Mouse (Mus musculus): ENCODE data around the gene Ndufb4. TPM values are rescaled to one million over a fixed set of nuclear protein-coding genes. Genes with fewer than 3 reads are reported as not detected.
"Not testable (repeated sequence)": the region's sequence is repeated elsewhere in the genome, so short reads cannot be mapped to it uniquely, and the experiment has no call there.

Gene Ndufb4
- 77.5 and 83.9 TPM in 2 replicates for polyA plus RNA-seq (2012; rRNA removed)

DNA sequence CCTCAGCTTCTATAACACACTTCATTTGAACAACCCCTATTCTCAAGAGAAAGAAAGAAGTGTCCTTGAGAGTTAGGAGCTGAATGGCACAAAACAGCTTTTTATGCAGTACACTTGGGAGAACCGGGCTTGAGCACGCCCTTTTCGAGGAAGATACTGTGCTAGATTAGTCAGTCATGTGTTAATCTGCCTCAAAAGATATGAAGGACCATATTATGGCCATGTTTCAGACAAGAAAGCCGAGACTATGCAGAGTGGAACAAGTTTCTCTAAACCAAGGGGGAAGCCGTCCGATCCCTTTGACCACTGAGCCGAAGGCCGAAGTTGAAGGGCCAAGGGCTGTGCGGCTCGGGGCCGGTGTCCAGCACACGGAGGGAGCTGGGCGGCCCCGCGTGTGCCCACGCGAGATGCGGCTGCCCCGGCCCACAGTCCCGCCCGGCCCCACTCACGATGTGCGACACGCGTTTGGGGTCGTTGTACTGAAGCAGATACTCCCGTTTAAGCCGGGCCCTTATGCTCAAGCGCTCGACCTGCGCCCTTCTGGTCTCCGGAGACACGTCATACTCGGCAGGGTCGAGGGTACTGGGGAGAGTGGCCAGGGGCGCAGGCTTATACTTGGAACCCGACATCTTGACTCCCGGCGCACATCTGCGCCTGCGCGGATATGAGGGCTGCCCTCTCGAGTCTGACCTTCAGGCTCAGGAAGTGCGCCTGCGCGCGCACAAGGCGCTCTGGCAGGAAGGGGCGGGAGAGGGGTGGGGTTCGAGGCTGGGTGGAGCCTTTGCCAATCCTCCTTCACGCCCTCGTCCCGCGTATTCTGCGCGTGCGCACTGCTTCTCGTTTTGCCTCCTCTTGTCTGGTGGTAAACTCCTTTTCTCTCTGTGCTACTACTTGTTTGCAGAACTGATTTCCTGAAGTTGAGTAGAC, at the start of gene Ndufb4:
TSS of gene Ndufb4 (minus strand) at position 723 of the 927 bp plus-strand sequence.
- peak; percentile 94 to 97 for DNase-seq (ENCODE audit: extremely low spot score in 1 of 2, low spot score in 1 of 2)

DNA sequence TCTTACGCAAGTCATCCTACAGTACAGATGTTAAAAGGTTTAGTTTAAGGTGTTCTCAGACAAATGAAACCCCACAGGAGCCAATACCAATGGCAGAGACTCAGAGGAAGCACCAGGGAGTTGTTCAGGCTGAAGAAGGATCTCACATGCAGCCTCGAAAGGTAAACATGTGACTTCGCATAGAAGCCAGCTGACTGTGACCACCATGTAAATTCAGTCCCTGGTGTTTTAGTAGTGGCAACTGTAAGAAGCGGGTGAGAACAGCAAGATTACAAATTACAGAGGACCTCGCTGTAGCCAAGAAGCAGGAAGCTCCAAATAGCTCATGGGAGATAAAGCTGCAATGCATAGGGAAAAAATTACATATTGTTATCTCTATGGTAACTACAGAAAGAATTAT, 49.6 kb upstream of the Ndufb4 start:
- peak in 1 of 2 experiments; percentile 33 for DNase-seq (ENCODE audit: extremely low spot score in 1 of 2, low spot score in 1 of 2)

DNA sequence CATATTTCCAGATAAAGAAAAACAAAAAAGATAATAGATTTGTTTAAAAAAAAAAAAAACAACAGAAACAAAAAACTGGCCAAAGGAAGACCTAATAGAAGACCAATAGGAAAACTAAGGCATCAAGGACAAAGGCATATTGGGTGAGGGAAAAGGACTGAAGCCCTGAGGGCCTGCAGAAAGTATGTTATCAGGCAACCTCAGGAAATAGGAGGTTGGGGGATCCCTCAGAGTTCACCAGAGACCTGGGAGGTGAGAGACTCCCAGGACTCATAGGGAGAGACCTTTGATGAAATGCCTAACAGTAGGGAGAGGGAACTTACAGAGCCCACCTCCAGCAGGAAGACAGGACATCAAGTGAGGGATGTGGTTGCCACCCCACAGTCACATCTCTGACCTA, 45.8 kb upstream of the Ndufb4 start:
- not testable (repeated sequence) for DNase-seq (ENCODE audit: extremely low spot score in 1 of 2, low spot score in 1 of 2)

DNA sequence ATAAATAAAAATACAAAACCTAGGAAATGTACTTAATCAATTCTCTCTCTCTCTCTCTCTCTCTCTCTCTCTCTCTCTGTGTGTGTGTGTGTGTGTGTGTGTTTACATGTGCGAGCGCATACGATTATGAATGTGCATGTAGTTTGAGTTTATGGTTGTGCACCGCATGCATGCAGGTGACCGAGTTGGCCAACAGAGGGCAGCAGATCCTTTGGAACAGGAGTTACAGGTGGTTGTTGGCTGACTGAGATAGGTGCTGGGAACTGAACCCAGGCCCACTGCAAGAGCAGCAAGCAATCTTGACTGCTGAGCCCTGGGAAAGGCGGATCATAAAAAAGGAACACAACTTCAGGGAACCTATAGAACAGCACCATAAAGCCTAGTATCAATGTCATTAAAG, 44.5 kb upstream of the Ndufb4 start:
- DNase-seq (ENCODE audit: extremely low spot score in 1 of 2, low spot score in 1 of 2) = no peak

DNA sequence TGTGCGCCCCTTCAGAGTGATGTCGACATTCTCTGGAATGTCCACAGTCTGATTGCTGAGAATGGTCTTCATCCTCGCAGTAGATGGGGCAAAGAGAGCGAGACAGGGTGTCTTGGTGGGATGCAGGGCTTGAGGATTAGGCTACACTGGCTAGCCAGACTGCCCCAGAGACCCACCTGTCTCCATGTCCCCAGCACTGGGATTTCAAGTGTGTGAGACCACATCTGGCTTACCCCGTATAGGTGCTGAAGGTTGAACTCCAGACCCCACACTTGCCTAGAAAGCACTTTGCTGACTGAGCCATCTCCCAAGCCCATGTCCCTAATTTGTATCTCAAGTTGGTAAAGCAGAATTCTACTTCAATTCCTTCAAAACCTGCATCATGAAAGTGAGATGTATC, 43.0 kb upstream of the Ndufb4 start:
- no peak for DNase-seq (ENCODE audit: extremely low spot score in 1 of 2, low spot score in 1 of 2)

DNA sequence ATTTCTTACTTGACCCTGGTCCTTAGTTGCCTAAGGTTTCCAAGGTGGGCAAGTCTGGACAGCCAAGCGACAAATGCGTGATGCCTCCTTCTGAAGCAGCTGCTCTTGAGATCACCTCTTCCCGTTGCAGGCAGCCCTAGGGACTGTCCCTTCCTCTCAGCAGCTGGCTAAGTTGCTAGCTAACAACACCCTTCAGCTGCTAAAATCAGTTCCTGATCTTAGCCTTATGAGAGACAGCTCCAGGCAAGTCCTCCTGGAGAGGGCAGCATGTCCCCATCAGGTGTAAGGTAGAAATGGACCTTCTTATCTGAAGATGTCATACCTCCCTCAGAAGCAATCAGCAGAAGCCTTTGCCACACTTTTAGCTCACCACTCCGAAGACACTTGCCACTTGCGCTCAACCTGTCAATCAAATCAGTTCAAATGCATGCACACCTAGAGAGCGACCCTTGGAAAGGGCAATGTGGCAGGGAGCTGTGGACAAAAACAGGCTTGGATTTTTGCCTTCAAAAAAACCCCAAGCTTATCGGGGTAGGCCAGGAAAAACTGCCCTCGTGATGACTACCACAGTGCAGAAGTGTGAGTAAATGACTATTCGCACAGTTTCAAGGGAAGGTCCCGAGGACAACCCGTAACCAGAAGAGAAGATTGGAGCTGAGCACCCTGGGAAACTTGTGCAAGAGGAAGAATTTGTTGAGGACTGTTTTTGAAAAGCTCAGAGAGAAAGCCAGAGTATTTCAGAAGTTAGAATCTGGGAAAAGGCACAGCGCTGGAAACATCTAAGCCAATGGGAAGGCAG, 36.9 kb upstream of the Ndufb4 start:
- DNase-seq (ENCODE audit: extremely low spot score in 1 of 2, low spot score in 1 of 2) = peak in 1 of 2 experiments; percentile 27

DNA sequence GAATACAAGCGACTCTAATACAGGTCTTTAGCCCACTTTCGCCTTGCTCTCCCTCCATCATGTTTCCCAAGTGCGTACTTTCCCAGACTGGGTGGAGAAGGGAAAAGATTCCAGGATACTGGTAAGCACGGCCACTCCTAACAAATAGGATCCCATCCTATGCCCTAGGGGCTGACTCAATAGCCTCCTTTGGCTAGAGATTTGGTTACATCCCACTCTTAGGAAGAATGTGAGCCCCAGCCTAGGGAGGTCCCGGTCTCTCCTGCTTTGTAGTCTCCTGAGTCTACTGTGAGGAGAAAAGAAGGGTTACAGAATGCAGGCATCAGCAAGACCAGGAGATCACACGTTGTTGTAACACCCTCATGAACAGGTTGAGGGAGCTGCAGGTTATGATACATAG, 36.2 kb upstream of the Ndufb4 start:
- DNase-seq (ENCODE audit: extremely low spot score in 1 of 2, low spot score in 1 of 2) = no peak

DNA sequence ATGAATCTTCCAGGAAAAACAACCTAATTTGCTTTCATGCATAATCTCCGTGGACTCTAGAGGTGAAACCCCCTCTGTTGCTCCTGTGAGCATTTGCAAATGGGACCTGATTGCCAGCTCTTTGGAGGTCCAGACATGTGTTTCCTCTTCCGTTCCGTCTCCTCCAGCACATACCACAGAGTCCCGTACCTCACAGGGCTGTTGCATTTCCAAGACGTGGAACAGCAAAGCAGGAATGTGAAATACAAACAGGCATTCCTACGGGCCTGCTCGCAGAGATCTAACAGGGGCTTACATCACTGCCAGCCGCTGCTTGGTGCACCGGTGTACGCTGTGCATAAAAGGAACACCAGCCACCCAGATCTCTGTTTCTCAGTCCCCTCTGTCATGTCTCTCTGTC, 35.7 kb upstream of the Ndufb4 start:
- DNase-seq (ENCODE audit: extremely low spot score in 1 of 2, low spot score in 1 of 2) = no peak

DNA sequence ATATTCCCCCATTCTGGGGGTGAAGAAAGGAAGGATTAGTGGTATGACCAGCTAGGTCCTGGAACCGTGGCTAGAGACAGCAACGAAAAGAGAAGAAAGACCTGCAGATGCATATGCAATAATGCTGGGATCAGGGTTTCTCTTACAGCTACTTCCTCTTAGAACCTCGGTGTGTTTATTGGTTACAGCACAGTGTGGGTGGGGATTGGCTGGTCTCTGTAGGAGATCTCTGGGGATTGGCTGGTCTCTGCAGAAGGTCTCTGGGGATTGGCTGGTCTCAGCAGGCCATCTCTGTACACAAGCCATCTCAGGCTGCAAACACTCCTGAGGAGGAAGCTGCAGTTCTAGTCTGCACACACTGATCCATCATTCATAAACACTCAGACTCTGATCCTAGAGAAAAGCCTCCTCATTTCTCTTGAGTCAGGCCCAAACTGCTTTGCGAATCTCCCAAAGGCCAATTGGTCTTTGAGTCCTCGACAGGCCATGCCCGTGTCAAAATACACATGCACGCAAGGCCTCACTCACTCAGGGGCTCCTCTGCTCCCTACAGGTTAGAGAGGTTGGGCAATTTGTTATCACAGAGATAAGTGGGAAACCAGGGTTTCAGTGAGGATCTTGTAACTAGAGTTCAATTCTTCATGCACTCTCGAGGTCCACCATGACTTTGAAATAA, 35.1 kb upstream of the Ndufb4 start:
- peak in 1 of 2 experiments; percentile 12 for DNase-seq (ENCODE audit: extremely low spot score in 1 of 2, low spot score in 1 of 2)

DNA sequence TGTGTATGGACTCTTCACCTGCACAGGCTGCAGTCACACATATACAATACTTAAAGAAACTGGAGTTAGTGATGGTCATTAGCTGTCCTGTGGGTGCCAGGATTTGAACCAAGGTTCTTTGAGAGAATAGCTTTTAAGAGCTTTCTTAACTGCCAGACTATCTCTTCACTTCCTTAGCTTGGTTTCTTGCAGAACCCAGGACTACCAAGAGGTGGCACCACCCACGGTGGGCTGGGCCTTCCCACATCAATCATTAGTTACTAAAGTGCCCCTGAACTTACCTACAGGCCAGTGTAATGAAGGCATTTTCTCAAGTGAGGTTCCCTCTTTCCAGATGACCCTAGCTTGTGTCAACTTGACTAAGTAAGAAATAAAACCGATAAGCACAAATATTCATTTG, 33.9 kb upstream of the Ndufb4 start:
- DNase-seq (ENCODE audit: extremely low spot score in 1 of 2, low spot score in 1 of 2) = no peak

DNA sequence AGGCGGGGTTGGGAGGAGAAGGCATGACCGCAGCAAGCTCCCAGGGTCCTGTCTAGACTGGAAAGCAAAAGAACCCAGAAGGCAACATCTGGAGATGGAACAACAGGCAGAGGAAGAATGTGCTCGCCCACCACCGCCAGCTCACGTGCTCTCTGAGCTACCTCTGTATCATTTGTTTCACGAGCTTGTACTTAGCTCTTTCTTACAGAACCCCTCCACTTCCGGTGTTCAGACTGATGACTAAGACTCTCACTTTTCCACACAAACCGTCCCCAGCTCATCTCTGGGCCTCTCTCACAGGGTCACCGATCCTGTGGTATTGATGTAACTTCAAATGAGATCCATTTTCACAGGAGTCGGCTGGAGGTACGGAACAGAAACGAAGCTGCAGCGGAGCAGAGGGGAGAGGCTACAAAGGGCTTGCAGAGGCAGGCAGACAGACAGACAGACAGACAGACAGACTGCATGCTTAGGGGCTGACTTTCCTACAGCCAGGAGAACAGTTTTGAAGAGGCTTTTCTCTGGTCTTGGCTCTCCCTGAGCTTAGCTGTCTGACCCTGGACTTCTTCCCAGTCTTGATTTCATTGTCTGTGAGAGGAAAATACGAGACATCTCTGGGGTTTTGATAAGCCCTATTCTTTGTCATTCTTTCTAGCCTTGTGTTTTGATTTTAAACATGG, 33.2 kb upstream of the Ndufb4 start:
- no peak for DNase-seq (ENCODE audit: extremely low spot score in 1 of 2, low spot score in 1 of 2)

DNA sequence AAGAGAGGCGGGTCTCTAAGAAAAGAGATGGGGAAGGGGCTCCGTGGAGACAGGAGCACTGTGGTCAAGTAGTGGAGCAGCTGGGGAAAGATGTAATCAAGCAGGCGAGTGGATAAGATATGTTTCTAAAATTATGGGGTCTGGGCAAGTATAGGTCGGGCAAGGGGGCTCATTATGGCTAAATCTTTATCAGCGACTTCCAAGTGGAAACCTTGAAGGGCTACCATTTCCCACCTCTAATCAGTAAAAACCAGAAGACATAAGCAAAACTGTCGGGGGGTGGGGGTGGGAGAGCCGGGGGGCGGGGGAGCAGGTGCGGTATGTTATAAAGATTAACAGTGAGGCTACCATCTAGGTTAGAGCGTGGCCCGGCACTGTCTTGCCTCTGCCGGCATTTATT, 32.6 kb upstream of the Ndufb4 start:
- DNase-seq (ENCODE audit: extremely low spot score in 1 of 2, low spot score in 1 of 2) = no peak

DNA sequence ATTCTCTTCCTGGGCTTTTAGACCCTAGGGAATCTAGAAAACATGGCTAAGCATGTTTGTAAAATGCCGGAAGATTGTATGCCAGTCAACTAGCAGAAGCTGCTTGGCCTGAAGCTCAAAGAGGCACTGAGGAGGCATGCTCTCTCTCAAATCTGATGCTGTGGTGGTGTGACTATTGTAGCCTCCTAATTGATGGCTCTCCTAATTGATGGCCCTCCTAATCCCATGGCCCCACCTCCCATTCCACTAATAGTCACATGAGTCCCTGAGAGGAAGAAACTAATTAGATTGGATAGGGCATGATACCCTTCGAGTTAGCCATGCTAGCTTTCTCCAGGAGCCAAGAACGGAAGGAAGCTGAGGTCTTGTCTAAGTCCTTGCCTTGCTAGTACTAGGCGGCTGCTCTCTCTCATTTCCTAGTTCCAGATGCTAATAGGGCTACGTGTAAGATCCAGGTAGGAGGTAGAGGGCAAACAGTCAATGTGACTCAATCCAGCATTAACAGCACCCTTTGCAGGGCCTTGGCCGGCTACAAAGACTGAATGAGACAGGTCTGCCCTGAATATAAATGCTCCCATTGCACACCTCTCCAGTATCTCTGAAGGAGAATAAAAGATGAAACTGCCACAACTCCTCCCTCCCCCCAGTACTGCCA, 31.8 kb upstream of the Ndufb4 start:
- no peak for DNase-seq (ENCODE audit: extremely low spot score in 1 of 2, low spot score in 1 of 2)

DNA sequence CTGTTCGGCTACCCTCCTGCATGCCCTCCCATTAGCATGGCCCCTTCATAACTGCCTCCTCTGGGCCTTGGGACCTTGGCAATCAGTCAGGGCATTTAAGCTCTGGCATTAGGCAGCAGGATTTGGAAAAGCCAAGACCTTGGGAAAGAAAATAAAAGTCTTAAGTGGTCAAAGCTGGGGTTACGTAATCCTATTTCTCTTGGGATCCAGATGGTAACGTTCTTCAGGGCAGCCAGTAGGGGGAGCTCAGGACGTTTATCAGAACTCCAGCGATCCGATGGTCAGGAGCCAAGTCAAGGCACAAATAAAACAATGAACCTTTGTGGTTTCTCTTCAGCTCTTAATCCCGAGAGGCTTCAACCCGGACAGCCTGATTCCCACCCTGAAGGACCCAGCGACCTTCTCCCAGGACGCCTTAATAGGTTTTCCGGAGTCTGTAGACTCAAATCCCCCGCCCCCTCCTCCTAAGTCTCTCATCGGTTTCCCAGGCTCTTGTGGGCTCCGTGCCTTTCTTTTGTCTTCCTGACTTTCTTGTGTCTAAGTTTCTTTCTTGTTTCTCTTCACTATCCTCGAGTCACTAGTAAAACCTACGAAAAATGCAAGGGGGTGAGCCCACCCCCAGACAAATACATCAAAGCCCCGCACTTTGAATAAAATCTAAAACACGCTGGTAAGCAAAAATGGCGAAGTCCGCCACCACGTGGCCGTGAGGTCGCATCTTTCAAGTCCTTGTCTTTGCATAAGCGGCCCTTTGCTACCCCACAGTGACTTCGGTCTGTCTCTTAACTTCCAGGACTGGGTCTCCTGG, 30.6 kb upstream of the Ndufb4 start:
- peak in 1 of 2 experiments; percentile 88 for DNase-seq (ENCODE audit: extremely low spot score in 1 of 2, low spot score in 1 of 2)

DNA sequence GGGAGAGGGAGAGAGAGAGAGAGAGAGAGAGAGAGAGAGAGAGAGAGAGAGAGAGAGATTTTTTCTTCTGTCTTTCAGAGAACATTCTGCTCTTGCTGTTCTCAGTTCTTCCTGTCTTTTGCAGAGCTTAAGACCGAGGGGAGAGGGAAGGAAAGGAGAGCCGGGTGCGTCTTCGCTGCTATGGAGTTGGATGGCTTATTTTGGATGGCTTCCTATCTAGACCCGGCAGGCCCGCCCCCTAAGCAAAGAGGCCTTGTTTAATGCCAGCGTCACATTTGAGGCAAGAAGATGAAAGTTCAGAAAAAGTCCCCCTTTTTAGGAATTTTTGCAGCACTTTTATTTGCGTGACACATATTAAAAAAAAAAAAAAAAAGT, 30.0 kb upstream of the Ndufb4 start:
- no peak for DNase-seq (ENCODE audit: extremely low spot score in 1 of 2, low spot score in 1 of 2)

DNA sequence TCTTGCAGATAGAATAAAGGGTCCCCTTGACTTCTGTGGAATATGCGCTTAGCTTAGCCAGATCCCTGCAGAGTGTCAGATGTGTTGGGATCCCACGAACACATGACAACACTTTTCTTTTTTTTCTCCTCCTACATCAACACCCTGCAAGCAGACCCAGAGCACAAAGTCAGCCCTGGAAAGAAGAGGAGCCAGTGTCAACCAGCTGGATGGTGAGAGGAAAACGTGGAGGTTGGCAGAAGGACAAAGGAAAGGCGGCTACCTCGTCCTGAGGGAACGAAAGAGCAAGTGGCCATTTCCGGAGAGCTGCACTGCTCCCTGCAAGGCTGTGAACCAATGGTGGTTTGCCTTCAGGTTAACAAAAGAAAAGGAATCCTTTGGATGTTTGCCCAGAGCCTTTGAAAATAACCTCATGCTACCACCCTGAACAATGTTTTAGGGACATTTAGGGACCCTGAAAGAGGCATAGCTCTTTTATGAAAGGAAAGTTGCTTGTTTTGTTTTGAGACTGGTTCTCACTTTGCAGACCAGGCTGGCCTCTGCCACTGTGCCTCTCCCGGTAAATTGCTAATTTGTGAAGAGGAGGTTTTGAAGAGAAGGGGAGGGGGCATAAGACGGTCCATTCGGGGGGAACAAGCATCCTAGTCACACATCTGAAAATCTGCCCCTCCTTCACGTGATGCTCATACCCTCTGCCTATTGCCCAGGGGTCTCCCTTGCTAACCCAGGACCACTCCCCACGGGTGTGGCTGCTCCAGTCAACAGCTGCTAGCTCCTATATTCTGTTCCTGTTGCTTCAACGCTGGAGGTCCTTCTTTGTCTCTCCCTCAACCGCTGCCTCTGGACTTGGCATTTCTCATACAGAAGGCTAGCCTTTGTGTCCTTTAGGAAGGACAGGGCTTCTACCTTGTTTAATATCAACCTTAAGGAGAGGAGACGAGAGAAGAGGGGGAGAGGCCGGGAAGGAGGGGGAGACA, 29.2 kb upstream of the Ndufb4 start:
- peak in 1 of 2 experiments; percentile 66 for DNase-seq (ENCODE audit: extremely low spot score in 1 of 2, low spot score in 1 of 2)

DNA sequence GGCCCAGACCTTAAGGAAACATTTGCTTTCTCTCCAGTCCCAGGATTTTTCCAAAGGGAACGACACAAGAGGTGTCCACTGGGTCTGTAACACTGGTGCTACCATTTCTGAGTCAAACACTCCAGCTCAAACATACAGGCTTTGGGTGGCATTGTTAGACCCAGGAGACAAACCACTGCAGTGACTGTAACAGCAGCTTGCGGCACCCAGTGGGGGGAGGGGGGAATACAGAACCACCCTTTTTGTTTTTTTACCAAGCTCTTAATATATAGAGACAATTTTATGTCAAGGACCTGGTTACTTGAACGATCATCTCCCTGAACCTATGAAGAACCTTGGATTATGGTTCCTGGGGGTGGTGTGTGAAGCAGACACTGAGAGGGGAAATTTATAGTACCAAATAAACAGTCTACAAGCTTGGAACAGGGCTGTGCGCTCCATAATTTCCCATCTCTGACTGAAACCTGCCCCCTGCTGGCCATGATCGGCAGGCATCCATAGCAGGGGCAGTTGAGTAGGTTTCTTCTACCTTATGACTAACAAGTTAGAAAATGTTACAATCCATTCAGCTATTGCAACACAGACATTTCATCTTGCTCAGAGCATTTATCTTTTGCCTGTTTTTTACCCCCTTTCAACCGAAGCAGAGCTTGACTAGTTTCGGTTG, 28.2 kb upstream of the Ndufb4 start:
- DNase-seq (ENCODE audit: extremely low spot score in 1 of 2, low spot score in 1 of 2) = peak; percentile 85 to 98

Measured in frontal cortex, adult 2 months (tissue).